Mouse (Mus musculus): ENCODE results near the gene Dhx37.

- no peak for TF ChIP-seq EP300 (IDR thresholded peaks at IDR 0.05; ENCODE audit: insufficient read depth, low read depth, low read length)
- TF ChIP-seq CTCF (IDR thresholded peaks at IDR 0.05): no peak
- no peak for TF ChIP-seq POLR2A (IDR thresholded peaks at IDR 0.05; ENCODE audit: insufficient read depth, low read depth, low read length)
Measured at GRCm38 (mm10) chr5:125476799-125477198, 42.9 kb upstream of the Dhx37 start.
